Mouse (Mus musculus) kidney, postnatal 36 days (tissue): ENCODE measurements around the gene Kif1b.
"Not testable (repeated sequence)": the region's sequence is repeated elsewhere in the genome, so short reads cannot be mapped to it uniquely, and the experiment has no call there.

Source experiments
- DNase-seq, 2 experiments: peaks; one replicate each; pipeline ENCODE4 v3.0.0; 2021 to 2022; ENCODE audit warnings: mixed read lengths in 2 of 2

Kif1b gene

GRCm38 (mm10) chr4:149218476-149218875 is 89.0 kb downstream of the Kif1b start:
- DNase-seq, result no peak

DNA sequence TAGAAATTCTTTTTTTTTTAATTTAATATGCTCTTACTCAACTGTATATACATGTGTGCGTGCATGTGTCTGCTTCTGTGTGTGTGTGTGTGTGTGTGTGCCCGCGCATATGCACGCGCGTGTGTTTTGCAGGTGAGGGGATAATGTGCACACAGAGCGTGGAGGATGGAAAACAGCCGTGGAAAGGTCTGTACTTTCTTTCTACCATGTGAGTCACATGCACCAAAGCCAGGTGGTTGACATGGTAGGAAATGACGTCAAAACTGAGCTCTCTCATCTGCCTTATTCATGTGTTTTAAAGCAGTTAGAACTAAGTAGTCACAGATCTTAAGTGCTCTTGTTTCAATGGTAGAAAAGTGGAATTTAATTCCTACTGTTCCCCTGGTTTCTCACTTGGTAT is 91.5 kb downstream of the Kif1b start:
- no peak for DNase-seq

GRCm38 (mm10) chr4:149215397-149215796 is 92.1 kb downstream of the Kif1b start:
- DNase-seq, result no peak

DNA sequence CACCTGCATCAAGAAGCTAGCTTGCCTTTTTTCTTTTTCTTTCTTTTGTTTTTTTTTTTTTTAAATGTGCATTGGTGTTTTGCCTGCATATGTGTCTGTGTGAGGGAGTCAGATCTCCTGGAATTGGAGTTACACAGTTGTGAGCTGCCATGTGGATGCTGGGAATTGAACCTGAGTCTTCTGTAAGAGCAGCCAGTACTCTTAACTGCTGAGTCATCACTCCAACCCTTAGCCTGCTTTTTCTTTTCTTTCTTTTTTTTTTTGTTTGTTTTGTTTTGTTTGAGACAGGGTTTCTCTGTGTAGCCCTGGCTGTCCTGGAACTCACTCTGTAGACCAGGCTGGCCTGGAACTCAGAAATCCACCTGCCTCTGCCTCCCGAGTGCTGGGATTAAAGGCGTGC is 93.0 kb downstream of the Kif1b start:
- not testable (repeated sequence) for DNase-seq

- no peak for DNase-seq
Observed at GRCm38 (mm10) chr4:149213466-149213865, 94.0 kb downstream of the Kif1b start.

DNA sequence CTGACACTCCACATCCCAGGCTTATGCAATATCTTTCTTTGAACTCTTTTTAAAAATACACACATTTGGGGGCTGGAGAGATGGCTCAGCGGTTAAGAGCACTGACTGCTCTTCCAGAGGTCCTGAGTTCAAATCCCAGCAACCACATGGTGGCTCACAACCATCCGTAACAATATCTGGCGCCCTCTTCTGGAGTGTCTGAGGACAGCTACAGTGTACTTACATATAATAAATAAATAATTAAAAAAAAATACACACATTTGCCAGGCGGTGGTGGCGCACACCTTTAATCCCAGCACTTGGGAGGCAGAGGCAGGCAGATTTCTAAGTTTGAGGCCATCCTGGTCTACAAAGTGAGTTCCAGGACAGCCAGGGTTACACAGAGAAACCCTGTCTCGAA is 96.1 kb downstream of the Kif1b start:
- peak; percentile 22 to 65 for DNase-seq

GRCm38 (mm10) chr4:149202467-149202866 is 105.0 kb downstream of the Kif1b start:
- DNase-seq, result no peak

DNA sequence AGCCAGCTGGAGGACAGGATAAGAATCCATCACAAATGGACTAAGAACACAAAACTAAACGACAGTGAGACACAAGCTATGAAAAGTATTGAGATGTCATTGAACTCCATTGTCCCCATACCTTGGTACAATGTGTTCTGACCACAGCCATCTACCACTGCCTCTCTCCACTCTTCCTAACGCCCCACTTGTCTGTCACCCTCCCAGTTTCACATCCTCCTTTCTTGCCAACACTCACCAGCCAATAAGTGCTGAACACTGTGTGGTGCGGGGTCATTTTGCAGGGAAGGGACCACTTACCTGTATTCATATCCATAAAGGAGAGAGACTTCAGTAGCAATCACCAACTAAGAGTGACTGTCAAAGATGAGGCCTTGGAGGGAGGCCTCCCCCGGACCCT is 106.4 kb downstream of the Kif1b start:
- DNase-seq, result no peak

DNA sequence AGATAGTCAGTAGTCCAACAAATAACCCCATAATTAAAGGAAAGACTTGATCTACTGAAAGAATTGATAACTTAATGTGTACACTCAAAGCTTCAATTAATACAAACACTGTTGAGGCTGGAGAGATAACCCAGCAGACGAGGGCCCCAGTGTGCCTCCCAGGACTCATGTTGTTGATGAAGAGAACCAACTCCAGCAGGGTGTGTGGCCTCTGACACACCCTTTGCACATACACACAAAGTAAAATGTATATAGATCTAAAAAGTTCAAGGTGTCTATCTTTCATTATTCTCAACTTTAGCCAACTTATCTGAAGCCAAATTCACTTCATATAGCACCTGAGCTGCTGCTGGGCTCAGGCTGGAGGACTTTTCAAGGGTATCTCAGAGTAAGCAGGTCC is 110.3 kb downstream of the Kif1b start:
- DNase-seq, result no peak

DNA sequence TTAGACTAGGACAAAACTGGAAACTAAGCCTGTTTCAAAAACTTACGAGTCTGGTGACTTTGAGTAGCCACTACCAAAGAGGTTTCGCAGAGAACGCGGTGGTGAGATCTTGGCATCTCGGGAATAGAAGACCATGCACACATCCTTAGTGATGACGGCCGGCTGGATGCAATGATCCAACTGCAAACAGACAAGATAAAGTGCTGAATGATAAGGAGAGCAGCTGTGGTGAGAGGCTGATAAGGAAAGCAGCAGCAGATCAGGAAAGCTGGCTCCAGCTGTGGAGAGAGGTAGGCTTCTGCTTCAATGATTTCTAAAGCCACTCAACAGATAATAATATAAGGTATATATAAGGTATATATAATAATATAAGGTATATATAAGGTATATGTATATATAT is 116.4 kb downstream of the Kif1b start:
- DNase-seq, result no peak

DNA sequence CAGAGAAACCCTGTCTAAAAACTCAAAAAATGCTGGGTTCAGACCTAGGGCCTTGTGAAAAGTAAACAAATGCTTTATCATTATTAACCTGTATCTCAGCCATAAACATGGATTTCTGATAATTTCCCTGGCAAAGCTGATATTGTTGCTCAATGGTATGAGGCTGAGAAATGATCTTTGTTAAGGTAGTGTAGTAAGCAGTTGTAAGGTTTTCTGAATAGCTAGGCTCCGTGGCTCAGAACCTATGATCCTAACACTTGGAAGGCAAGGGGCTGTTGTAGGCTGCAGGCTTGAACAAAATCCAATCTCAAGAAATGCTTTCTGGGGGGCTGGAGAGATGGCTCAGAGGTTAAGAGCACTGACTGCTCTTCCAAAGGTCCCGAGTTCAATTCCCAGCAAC is 118.9 kb downstream of the Kif1b start:
- DNase-seq, result no peak

DNA sequence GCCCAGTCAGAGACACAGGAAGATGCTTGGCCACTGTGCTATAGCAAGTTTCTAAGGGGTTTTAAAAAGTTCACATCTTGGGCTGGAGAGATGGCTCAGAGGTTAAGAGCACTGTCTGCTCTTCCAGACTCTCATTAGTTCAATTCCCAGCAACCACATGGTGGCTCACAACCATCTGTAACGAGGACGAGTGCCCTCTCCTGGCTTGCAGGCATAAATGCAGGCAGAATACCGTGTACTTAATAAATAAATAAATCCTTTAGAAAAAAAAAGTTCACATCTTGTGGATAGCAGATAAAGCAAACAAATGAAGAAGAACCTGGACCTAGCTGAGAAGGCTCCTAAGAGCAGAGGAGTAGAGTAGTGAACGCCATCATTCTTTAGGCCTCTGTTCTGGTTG is 124.7 kb downstream of the Kif1b start:
- DNase-seq, result peak; percentile 11 to 53

- DNase-seq, result peak in 1 of 2 experiments; percentile 8
Observed at GRCm38 (mm10) chr4:149182192-149182591, 125.3 kb downstream of the Kif1b start.

DNA sequence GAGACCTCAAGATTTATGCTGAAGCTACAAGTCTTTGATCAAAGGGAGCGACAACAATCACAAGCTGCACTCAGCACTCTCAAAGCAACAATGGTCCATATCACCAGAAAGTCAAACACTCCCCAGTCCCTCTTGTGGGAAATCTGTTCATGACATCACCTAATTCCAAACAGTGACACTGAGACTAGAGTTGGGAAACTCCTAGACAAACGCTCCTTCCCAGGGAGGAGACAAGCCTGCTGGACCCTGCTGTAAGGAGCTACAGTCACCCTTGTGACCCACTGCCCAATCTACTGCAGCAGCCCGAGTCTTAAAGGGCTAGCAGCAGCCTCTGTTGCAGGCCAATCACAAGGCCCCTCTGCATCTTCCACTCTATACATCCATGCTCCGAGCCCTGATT is 127.9 kb downstream of the Kif1b start:
- DNase-seq, result no peak

- DNase-seq, result no peak
Observed at GRCm38 (mm10) chr4:149179160-149179559, 128.3 kb downstream of the Kif1b start.

- peak in 1 of 2 experiments; percentile 20 for DNase-seq
Observed at GRCm38 (mm10) chr4:149178328-149178727, 129.2 kb downstream of the Kif1b start.

DNA sequence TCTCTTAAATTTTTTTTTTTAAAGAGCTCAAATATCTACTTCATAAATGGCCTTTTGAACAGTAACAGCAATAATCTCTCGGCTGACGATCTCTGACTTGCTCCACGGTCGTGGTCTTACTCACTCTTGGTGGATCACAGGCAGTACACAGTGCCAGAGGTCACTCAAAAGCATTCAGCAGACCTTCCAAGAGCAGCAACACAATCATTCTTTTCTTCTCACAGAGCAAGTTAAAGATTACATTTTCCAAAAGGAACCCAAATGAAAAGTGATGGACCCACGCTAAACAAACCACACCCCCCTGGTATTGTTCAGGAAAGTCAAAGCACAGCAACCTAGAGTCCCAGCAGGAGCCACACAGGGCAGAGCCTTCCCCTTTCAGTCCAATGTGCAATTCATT is 130.4 kb downstream of the Kif1b start:
- peak; percentile 14 to 25 for DNase-seq

- DNase-seq, result peak; percentile 65 to 73
Observed at GRCm38 (mm10) chr4:149176645-149177044, 130.8 kb downstream of the Kif1b start.

DNA sequence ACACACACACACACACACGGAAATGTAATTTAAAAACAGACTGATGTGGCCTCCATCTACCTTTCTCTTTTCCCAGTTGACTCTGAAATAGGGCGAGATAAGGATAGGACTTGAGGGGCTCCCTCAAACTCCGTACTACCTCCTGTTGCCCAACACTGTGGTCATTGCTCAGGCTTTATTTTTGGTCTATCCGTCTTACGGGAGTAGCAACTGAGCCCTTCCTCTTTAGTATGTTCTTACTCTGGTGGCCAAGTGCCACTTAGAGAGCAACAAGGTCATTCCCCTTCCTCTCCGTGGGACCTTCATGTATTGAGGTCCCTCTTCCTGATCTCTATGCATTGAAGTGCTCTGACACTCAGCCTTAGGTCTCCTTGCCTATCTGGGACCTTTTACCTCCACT is 133.8 kb downstream of the Kif1b start:
- DNase-seq, result no peak

- DNase-seq, result no peak
Observed at GRCm38 (mm10) chr4:149172666-149173065, 134.8 kb downstream of the Kif1b start.

GRCm38 (mm10) chr4:149172083-149172482 is 135.4 kb downstream of the Kif1b start:
- no peak for DNase-seq

DNA sequence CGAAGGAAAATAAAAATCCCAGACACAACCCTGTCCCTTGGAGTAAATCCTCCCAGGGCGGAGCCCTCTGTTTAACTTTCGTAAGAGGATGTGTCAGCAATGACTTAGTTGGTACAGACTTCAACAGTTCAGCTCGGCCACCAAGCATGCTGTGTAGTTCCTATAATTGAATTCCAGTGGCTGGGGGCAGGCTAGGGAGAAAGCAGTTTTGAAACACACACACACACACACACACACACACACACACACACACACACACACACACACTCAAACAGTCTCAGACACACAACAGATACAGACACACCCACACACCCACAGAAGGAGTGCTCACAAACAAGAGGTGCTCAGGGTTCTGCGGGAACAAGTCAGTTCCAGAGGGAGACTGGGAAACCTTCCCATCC is 135.9 kb downstream of the Kif1b start:
- DNase-seq, result peak in 1 of 2 experiments; percentile 11

- DNase-seq, result peak; percentile 68 to 73
Observed at GRCm38 (mm10) chr4:149170394-149170931, 137.0 kb downstream of the Kif1b start.

- not testable (repeated sequence) for DNase-seq
Observed at GRCm38 (mm10) chr4:149169926-149170325, 137.6 kb downstream of the Kif1b start.

GRCm38 (mm10) chr4:149168016-149168415 is 139.5 kb downstream of the Kif1b start:
- no peak for DNase-seq
